Mouse (Mus musculus): Measurements from ENCODE around the gene Strip1. TPM values are rescaled to one million over a fixed set of nuclear protein-coding genes. Genes with fewer than 3 reads are reported as not detected.
A peak's percentile ranks its signal among the peaks of the same experiment; 100 is the strongest.

The Strip1 gene
- polyA plus RNA-seq, 1 experiment from 2014 or later: 35.4 TPM

GRCm38 (mm10) chr3:107633906-107634305 lies 2.4 kb upstream of the Strip1 start:
- no peak for ATAC-seq (replicated peaks; ENCODE audit: insufficient number of reproducible peaks, low FRiP score, low TSS enrichment)
- WGBS (ENCODE audit: insufficient replicate concordance): 88% methylated on average over 9 of the region's 9 CpGs
- H3K9ac ChIP-seq (ENCODE audit: low read depth, low read length): no peak overlapping the region
- no peaks in the 10 kb centered on the region for H3K36me3 ChIP-seq (ENCODE audit: control insufficient read depth, insufficient read depth, low read length)
- peaks cover 10% of the 10 kb centered on the region; the same call in 1 of the 2 replicates for H3K4me1 ChIP-seq (ENCODE audit: control insufficient read depth, insufficient read depth, low read length)
- H3K4me3 ChIP-seq (ENCODE audit: low read depth, low read length): no peak overlapping the region
- H3K4me2 ChIP-seq: no peak overlapping the region
- no peaks in the 10 kb centered on the region for H3K9me3 ChIP-seq (replicated peaks; ENCODE audit: control insufficient read depth, low read length)
- no peak overlapping the region for H3K27ac ChIP-seq (ENCODE audit: low read depth, low read length)
- no peaks in the 10 kb centered on the region for H3K27me3 ChIP-seq (ENCODE audit: control insufficient read depth, insufficient read depth, low read length)

GRCm38 (mm10) chr3:107632786-107633185 lies 1.3 kb upstream of the Strip1 start:
- no peak for ATAC-seq (replicated peaks; ENCODE audit: insufficient number of reproducible peaks, low FRiP score, low TSS enrichment)
- Histone ChIP-seq H3K4me1 (ENCODE audit: control insufficient read depth, insufficient read depth, low read length) (peaks cover 10% of the 10 kb centered on the region; the same call in 1 of the 2 replicates), H3K9ac (ENCODE audit: low read depth, low read length) (no peak overlapping the region), H3K4me2 (no peak overlapping the region), H3K27ac (ENCODE audit: low read depth, low read length) (no peak overlapping the region), H3K27me3 (ENCODE audit: control insufficient read depth, insufficient read depth, low read length) (no peaks in the 10 kb centered on the region), H3K9me3 (replicated peaks; ENCODE audit: control insufficient read depth, low read length) (no peaks in the 10 kb centered on the region), H3K4me3 (ENCODE audit: low read depth, low read length) (no peak overlapping the region), H3K36me3 (ENCODE audit: control insufficient read depth, insufficient read depth, low read length) (peaks cover 2% of the 10 kb centered on the region; the same call in 1 of the 2 replicates)
- WGBS (ENCODE audit: insufficient replicate concordance): 95% methylated on average over 4 of the region's 4 CpGs

GRCm38 (mm10) chr3:107630682-107631522 lies 592 bp downstream of the Strip1 start, which contains the start of gene Gm10961:
Gene Gm10961 (plus strand): TSS chr3:107631322.
- WGBS (ENCODE audit: insufficient replicate concordance): 1% methylated on average over 48 of the region's 48 CpGs
- peak within 1 kb of the TSS; percentile 89 for H3K27ac ChIP-seq (ENCODE audit: low read depth, low read length)
- peak; percentile 70 for ATAC-seq (replicated peaks; ENCODE audit: insufficient number of reproducible peaks, low FRiP score, low TSS enrichment)

GRCm38 (mm10) chr3:107629411-107629810 lies 2.1 kb downstream of the Strip1 start:
- Histone ChIP-seq H3K4me2 (no peak overlapping the region), H3K4me1 (ENCODE audit: control insufficient read depth, insufficient read depth, low read length) (0 out of 2 replicates have a peak, but pooled peaks cover 4% of the 10 kb centered on the region), H3K9ac (ENCODE audit: low read depth, low read length) (no peak overlapping the region), H3K9me3 (replicated peaks; ENCODE audit: control insufficient read depth, low read length) (no peaks in the 10 kb centered on the region), H3K27ac (ENCODE audit: low read depth, low read length) (no peak overlapping the region), H3K4me3 (ENCODE audit: low read depth, low read length) (no peak overlapping the region), H3K27me3 (ENCODE audit: control insufficient read depth, insufficient read depth, low read length) (no peaks in the 10 kb centered on the region), H3K36me3 (ENCODE audit: control insufficient read depth, insufficient read depth, low read length) (peaks cover 25% of the 10 kb centered on the region)
- WGBS (ENCODE audit: insufficient replicate concordance): 89% methylated on average over 4 of the region's 4 CpGs
- ATAC-seq (replicated peaks; ENCODE audit: insufficient number of reproducible peaks, low FRiP score, low TSS enrichment): no peak

More at GRCm38 (mm10) chr3:107630682-107631522, 592 bp downstream of the Strip1 start, which contains the start of gene Gm10961:
- Histone ChIP-seq H3K9me3 (replicated peaks; ENCODE audit: control insufficient read depth, low read length) (no peaks in the 10 kb centered on the region), H3K4me3 (ENCODE audit: low read depth, low read length) (peak within 1 kb of the TSS; percentile 83), H3K4me1 (ENCODE audit: control insufficient read depth, insufficient read depth, low read length) (peaks cover 5% of the 10 kb centered on the region; the same call in 1 of the 2 replicates), H3K4me2 (peak within 1 kb of the TSS; percentile 81), H3K27me3 (ENCODE audit: control insufficient read depth, insufficient read depth, low read length) (no peaks in the 10 kb centered on the region), H3K9ac (ENCODE audit: low read depth, low read length) (peak within 1 kb of the TSS; percentile 88), H3K36me3 (ENCODE audit: control insufficient read depth, insufficient read depth, low read length) (peaks cover 10% of the 10 kb centered on the region; the same call in 1 of the 2 replicates)

- WGBS (ENCODE audit: insufficient replicate concordance): 91% methylated on average over 2 of the region's 2 CpGs
- H3K9me3 ChIP-seq (replicated peaks; ENCODE audit: control insufficient read depth, low read length): no peaks in the 10 kb centered on the region
- no peak overlapping the region for H3K9ac ChIP-seq (ENCODE audit: low read depth, low read length)
- no peak overlapping the region for H3K4me3 ChIP-seq (ENCODE audit: low read depth, low read length)
- H3K27ac ChIP-seq (ENCODE audit: low read depth, low read length): no peak overlapping the region
- H3K27me3 ChIP-seq (ENCODE audit: control insufficient read depth, insufficient read depth, low read length): no peaks in the 10 kb centered on the region
- no peak overlapping the region for H3K4me2 ChIP-seq
- H3K4me1 ChIP-seq (ENCODE audit: control insufficient read depth, insufficient read depth, low read length): 0 out of 2 replicates have a peak, but pooled peaks cover 4% of the 10 kb centered on the region
- H3K36me3 ChIP-seq (ENCODE audit: control insufficient read depth, insufficient read depth, low read length): peaks cover 33% of the 10 kb centered on the region
- ATAC-seq (replicated peaks; ENCODE audit: insufficient number of reproducible peaks, low FRiP score, low TSS enrichment): no peak
Observed at GRCm38 (mm10) chr3:107628551-107628950, 2.9 kb downstream of the Strip1 start.

GRCm38 (mm10) chr3:107627641-107628040 lies 3.9 kb downstream of the Strip1 start:
- no peaks in the 10 kb centered on the region for H3K9me3 ChIP-seq (replicated peaks; ENCODE audit: control insufficient read depth, low read length)
- H3K4me3 ChIP-seq (ENCODE audit: low read depth, low read length): no peak overlapping the region
- H3K27ac ChIP-seq (ENCODE audit: low read depth, low read length): no peak overlapping the region
- peaks cover 37% of the 10 kb centered on the region for H3K36me3 ChIP-seq (ENCODE audit: control insufficient read depth, insufficient read depth, low read length)
- H3K27me3 ChIP-seq (ENCODE audit: control insufficient read depth, insufficient read depth, low read length): no peaks in the 10 kb centered on the region
- H3K4me2 ChIP-seq: no peak overlapping the region
- 90% methylated on average over 7 of the region's 7 CpGs for WGBS (ENCODE audit: insufficient replicate concordance)
- ATAC-seq (replicated peaks; ENCODE audit: insufficient number of reproducible peaks, low FRiP score, low TSS enrichment): no peak
- 0 out of 2 replicates have a peak, but pooled peaks cover 4% of the 10 kb centered on the region for H3K4me1 ChIP-seq (ENCODE audit: control insufficient read depth, insufficient read depth, low read length)
- H3K9ac ChIP-seq (ENCODE audit: low read depth, low read length): no peak overlapping the region

- H3K4me1 ChIP-seq (ENCODE audit: control insufficient read depth, insufficient read depth, low read length): 0 out of 2 replicates have a peak, but pooled peaks cover 4% of the 10 kb centered on the region
- ATAC-seq (replicated peaks; ENCODE audit: insufficient number of reproducible peaks, low FRiP score, low TSS enrichment): no peak
- 97% methylated on average over 8 of the region's 8 CpGs for WGBS (ENCODE audit: insufficient replicate concordance)
- no peak overlapping the region for H3K27ac ChIP-seq (ENCODE audit: low read depth, low read length)
- no peak overlapping the region for H3K9ac ChIP-seq (ENCODE audit: low read depth, low read length)
- no peak overlapping the region for H3K4me3 ChIP-seq (ENCODE audit: low read depth, low read length)
- no peaks in the 10 kb centered on the region for H3K9me3 ChIP-seq (replicated peaks; ENCODE audit: control insufficient read depth, low read length)
- peaks cover 38% of the 10 kb centered on the region for H3K36me3 ChIP-seq (ENCODE audit: control insufficient read depth, insufficient read depth, low read length)
- H3K4me2 ChIP-seq: no peak overlapping the region
- no peaks in the 10 kb centered on the region for H3K27me3 ChIP-seq (ENCODE audit: control insufficient read depth, insufficient read depth, low read length)
Observed at GRCm38 (mm10) chr3:107626751-107627150, 4.7 kb downstream of the Strip1 start.

GRCm38 (mm10) chr3:107625536-107625935 lies 6.0 kb downstream of the Strip1 start:
- Histone ChIP-seq H3K9ac (ENCODE audit: low read depth, low read length) (no peak overlapping the region), H3K4me1 (ENCODE audit: control insufficient read depth, insufficient read depth, low read length) (0 out of 2 replicates have a peak, but pooled peaks cover 2% of the 10 kb centered on the region), H3K27me3 (ENCODE audit: control insufficient read depth, insufficient read depth, low read length) (no peaks in the 10 kb centered on the region), H3K27ac (ENCODE audit: low read depth, low read length) (no peak overlapping the region), H3K36me3 (ENCODE audit: control insufficient read depth, insufficient read depth, low read length) (peaks cover 47% of the 10 kb centered on the region), H3K4me3 (ENCODE audit: low read depth, low read length) (no peak overlapping the region), H3K9me3 (replicated peaks; ENCODE audit: control insufficient read depth, low read length) (no peaks in the 10 kb centered on the region), H3K4me2 (no peak overlapping the region)
- 86% methylated on average over 8 of the region's 8 CpGs for WGBS (ENCODE audit: insufficient replicate concordance)
- no peak for ATAC-seq (replicated peaks; ENCODE audit: insufficient number of reproducible peaks, low FRiP score, low TSS enrichment)
